Mouse (Mus musculus): Measurements from ENCODE around the gene Fscn3.

GRCm38 (mm10) chr6:28425019-28425418 lies 2.6 kb upstream of the Fscn3 start:
- no peak for TF ChIP-seq POLR2A (IDR thresholded peaks at IDR 0.05; ENCODE audit: low read depth, low read length)
- no peak for TF ChIP-seq ZNF384 (IDR thresholded peaks at IDR 0.05; ENCODE audit: low read depth, low read length)
- TF ChIP-seq BHLHE40 (IDR thresholded peaks at IDR 0.05; ENCODE audit: low read depth, low read length), result no peak
- no peak for TF ChIP-seq SMC3 (IDR thresholded peaks at IDR 0.05; ENCODE audit: low read depth, low read length)
- TF ChIP-seq MEF2A (IDR thresholded peaks at IDR 0.05; ENCODE audit: borderline replicate concordance, low read depth, low read length), result no peak
- TF ChIP-seq EP300 (IDR thresholded peaks at IDR 0.05; ENCODE audit: low read length), result no peak
- no peak for TF ChIP-seq SIN3A (IDR thresholded peaks at IDR 0.05; ENCODE audit: low read length)
- no peak for TF ChIP-seq ELF1 (IDR thresholded peaks at IDR 0.05; ENCODE audit: low read depth, low read length)

Measured in CH12.LX (cell line).